Mouse (Mus musculus) c-Kit-negative CD71-positive TER-119-positive erythroid progenitor cells, embryonic 14.5 days (primary cell): ENCODE data around the gene Mast1.
A peak's percentile ranks its signal among the peaks of the same experiment; 100 is the strongest.

Source experiments
- DNase-seq: peaks from one replicate; pipeline ENCODE4 v3.0.0-alpha.2; 2013; ENCODE audit warnings: low read depth, low spot score

Gene Mast1

DNA sequence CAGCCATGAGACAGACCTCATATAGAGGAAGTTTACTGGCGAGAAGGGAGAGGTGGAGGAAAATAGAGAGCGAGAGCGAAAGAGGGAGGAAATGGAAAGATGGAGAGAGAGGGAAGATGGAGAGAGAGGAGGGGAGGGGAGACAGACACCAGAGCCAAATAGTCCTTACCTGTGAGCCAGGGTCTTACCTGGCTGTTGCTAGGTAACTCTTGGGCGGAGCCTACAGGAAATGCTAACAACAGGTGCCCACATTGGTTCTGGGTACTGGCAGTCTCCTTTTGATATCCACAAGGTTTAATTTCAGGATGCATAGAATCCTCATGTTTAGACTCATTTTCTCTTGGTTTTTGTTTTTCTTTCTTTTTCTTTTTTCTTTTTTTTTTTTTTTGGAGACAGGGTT is 64.1 kb downstream of the Mast1 start:
- no peak for DNase-seq

- no peak for DNase-seq
Observed at GRCm38 (mm10) chr8:84872309-84872965, 64.7 kb downstream of the Mast1 start.

DNA sequence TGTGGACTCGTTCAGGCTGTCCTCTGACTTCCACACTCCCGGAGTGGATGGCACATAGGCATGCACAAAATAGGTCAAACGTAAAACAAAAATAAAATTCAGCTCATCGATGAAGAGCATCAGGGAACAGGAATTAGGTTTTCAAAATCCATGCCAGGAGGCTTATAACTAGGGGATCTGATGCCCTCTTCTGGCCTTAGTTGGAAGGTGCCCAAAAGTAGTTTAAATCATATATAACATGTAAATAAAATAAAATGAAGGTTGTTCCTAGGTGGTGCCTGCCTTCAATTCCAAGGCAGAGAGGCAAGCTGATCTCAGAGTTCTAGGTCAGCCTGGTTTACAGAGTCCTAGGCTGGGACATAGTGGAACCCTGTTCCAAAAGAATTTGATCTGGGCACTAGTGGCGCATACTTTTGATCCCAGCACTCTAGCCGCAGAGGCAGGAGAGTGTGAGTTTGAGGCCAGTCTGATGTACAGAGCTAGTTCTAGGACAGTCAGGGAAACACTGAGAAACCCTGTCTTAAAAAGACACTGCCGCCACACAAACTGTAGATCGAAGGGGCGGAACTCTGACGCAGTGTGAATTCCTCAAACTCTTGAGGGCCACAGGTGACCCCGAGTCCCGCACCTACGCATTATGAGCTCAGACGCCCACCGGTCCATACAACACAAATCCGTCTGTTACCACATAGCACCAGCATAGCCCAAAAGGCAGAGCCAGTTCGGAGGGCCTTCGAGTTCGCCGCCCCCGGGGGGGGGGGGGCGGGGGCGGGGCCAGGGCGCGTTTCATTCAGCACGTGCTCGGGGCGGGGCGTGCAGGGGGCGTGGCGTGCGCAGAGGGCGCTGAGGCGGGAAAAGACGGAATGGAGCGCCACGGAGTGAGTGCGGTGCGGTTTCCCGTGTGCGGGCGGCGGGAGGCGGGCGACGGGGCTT is 65.5 kb downstream of the Mast1 start, which contains the start of gene Syce2:
Gene Syce2 (plus strand): TSS at position 736 of the 933 bp plus-strand sequence.
- DNase-seq: peak; percentile 68
